Mouse (Mus musculus) CH12.LX (cell line): ENCODE measurements at regions not wholly inside any gene's neighbourhood (a gene's known extent, or its start where the extent isn't known, plus 50 kb on each side); places are given as distances from the start of the nearest gene placed in this dataset.

ENCODE experiments used
- DNase-seq: peaks from one replicate; pipeline ENCODE4 v3.0.0-alpha.2; 2013; ENCODE audit errors: extremely low read depth
- H3K27ac ChIP-seq: 2 replicates; pipeline ENCODE4 v1.5.1; 2012; ENCODE audit warnings: low read depth, mild to moderate bottlenecking, control low read depth, moderate library complexity; ENCODE audit not compliant: insufficient read depth
- H3K27me3 ChIP-seq: replicated peaks from 2 replicates; pipeline ENCODE3; 2012; ENCODE audit warnings: inconsistent platforms
- H3K36me3 ChIP-seq, 2 experiments: replicated peaks in 1 of 2; 2 replicates each; pipeline versions ENCODE3 to v1.6.1; 2012; ENCODE audit warnings: inconsistent platforms in 1 of 2, low read length in 1 of 2, mild to moderate bottlenecking in 1 of 2, mixed read lengths in 1 of 2, moderate library complexity in 1 of 2; ENCODE audit not compliant: control insufficient read depth in 1 of 2, insufficient read depth in 1 of 2
- H3K4me1 ChIP-seq, 2 experiments: 2 replicates each; pipeline ENCODE4 v1.6.1; 2012; ENCODE audit warnings: inconsistent platforms in 1 of 2, moderate library complexity in 1 of 2; ENCODE audit not compliant: insufficient read depth in 2 of 2, control insufficient read depth in 1 of 2
- H3K4me2 ChIP-seq: 2 replicates; pipeline ENCODE4 v1.6.1; 2012; ENCODE audit warnings: low read depth, mild to moderate bottlenecking, control low read depth; ENCODE audit not compliant: poor library complexity, insufficient read depth, severe bottlenecking
- H3K4me3 ChIP-seq, 3 experiments: fragments of 150-350 bp in 1 of 3; sonication (generic) in 1 of 3; replicated peaks in 1 of 3; 2 replicates each; pipeline versions ENCODE3 to v1.5.1; 2011 to 2012; ENCODE audit warnings: low read depth in 2 of 3, low read length in 2 of 3, mild to moderate bottlenecking in 2 of 3, moderate library complexity in 2 of 3, control low read depth in 1 of 3, improper control_type of control experiment in 1 of 3, inconsistent platforms in 1 of 3, mixed read lengths in 1 of 3; ENCODE audit not compliant: poor library complexity in 1 of 3
- H3K79me2 ChIP-seq: replicated peaks from 2 replicates; pipeline ENCODE4 v1.6.1; 2012; ENCODE audit warnings: mild to moderate bottlenecking, moderate library complexity; ENCODE audit not compliant: control insufficient read depth, poor library complexity, insufficient read depth, severe bottlenecking; ENCODE audit errors: extremely low read depth
- H3K9ac ChIP-seq: 2 replicates; pipeline ENCODE4 v1.6.1; 2012; ENCODE audit warnings: low read depth, mild to moderate bottlenecking, control low read depth, moderate library complexity; ENCODE audit not compliant: insufficient read depth
- H3K9me3 ChIP-seq: replicated peaks from 2 replicates; pipeline ENCODE3; 2012; ENCODE audit warnings: low read length, inconsistent platforms, mixed read lengths
- BHLHE40 ChIP-seq: IDR thresholded peaks from 2 replicates; pipeline ENCODE4 v1.6.1; 2011; ENCODE audit warnings: mild to moderate bottlenecking, low read depth, low read length, improper control_type of control experiment
- CHD2 ChIP-seq: IDR thresholded peaks from 2 replicates; pipeline ENCODE4 v1.6.1; 2011; ENCODE audit warnings: low read length, improper control_type of control experiment
- CTCF ChIP-seq, 2 experiments: IDR thresholded peaks in 1 of 2; conservative IDR thresholded peaks in 1 of 2; 2 replicates each; pipeline ENCODE4 v1.5.1; 2011 to 2012; ENCODE audit warnings: low read depth in 2 of 2, low read length in 2 of 2, improper control_type of control experiment in 1 of 2, inconsistent platforms in 1 of 2, mild to moderate bottlenecking in 1 of 2, moderate library complexity in 1 of 2
- ELF1 ChIP-seq: IDR thresholded peaks from 2 replicates; pipeline ENCODE4 v1.6.1; 2014; ENCODE audit warnings: low read depth, mild to moderate bottlenecking, inconsistent platforms, low read length, improper control_type of control experiment
- ETS1 ChIP-seq: conservative IDR thresholded peaks from 2 replicates; pipeline ENCODE4 v1.6.1; 2012; ENCODE audit warnings: low read depth, mild to moderate bottlenecking, inconsistent platforms, low read length, improper control_type of control experiment, moderate library complexity
- GABPA ChIP-seq: IDR thresholded peaks from 2 replicates; pipeline ENCODE4 v1.6.1; 2012; ENCODE audit warnings: low read depth, low read length, improper control_type of control experiment, inconsistent platforms; ENCODE audit not compliant: insufficient replicate concordance
- IRF4 ChIP-seq: IDR thresholded peaks from 2 replicates; pipeline ENCODE4 v1.6.1; 2014; ENCODE audit warnings: low read depth, mild to moderate bottlenecking, inconsistent platforms, low read length, improper control_type of control experiment
- JUN ChIP-seq: IDR thresholded peaks from 2 replicates; pipeline ENCODE4 v1.6.1; 2011; ENCODE audit warnings: low read depth, mild to moderate bottlenecking, low read length, improper control_type of control experiment, moderate library complexity; ENCODE audit not compliant: insufficient read depth
- KAT2A ChIP-seq: IDR thresholded peaks from 2 replicates; pipeline ENCODE4 v1.6.1; 2012; ENCODE audit warnings: low read length, improper control_type of control experiment, inconsistent platforms; ENCODE audit not compliant: insufficient replicate concordance
- MAX ChIP-seq: IDR thresholded peaks from 2 replicates; pipeline ENCODE4 v1.6.1; 2011; ENCODE audit warnings: low read length, improper control_type of control experiment
- MXI1 ChIP-seq: IDR thresholded peaks from 2 replicates; pipeline ENCODE4 v1.6.1; 2011; ENCODE audit warnings: mild to moderate bottlenecking, low read depth, low read length, improper control_type of control experiment
- RAD21 ChIP-seq: IDR thresholded peaks from 2 replicates; pipeline ENCODE4 v1.6.1; 2011; ENCODE audit warnings: low read depth, mild to moderate bottlenecking, low read length, improper control_type of control experiment, moderate library complexity
- RCOR1 ChIP-seq: conservative IDR thresholded peaks from 2 replicates; pipeline ENCODE4 v1.6.1; 2012; ENCODE audit warnings: low read depth, mild to moderate bottlenecking, inconsistent platforms, low read length, improper control_type of control experiment
- UBTF ChIP-seq: IDR thresholded peaks from 2 replicates; pipeline ENCODE4 v1.6.1; 2012; ENCODE audit warnings: low read depth, mild to moderate bottlenecking, inconsistent platforms, low read length, improper control_type of control experiment, moderate library complexity
- USF1 ChIP-seq: IDR thresholded peaks from 2 replicates; pipeline ENCODE4 v1.6.1; 2014; ENCODE audit warnings: low read depth, mild to moderate bottlenecking, inconsistent platforms, low read length, improper control_type of control experiment
- USF2 ChIP-seq: conservative IDR thresholded peaks from 2 replicates; pipeline ENCODE4 v1.6.1; 2011; ENCODE audit warnings: low read depth, low read length, improper control_type of control experiment
- ZKSCAN1 ChIP-seq: IDR thresholded peaks from 2 replicates; pipeline ENCODE4 v1.6.1; 2012; ENCODE audit warnings: low read depth, inconsistent platforms, low read length, improper control_type of control experiment, borderline replicate concordance
- dilution Hi-C: fragments of 300-500 bp; cut with MboI; formaldehyde crosslinking; loops from 2 replicates; pipeline ENCODE4 v1.14.3; 2020; ENCODE audit warnings: low sequenced_read_pairs; ENCODE audit not compliant: extremely low pct_unique_long_range_greater_than_20kb, extremely low pct_ligation_motif_present
- in situ Hi-C: fragments of 300-500 bp; cut with MboI; formaldehyde crosslinking; loops from 3 replicates; pipeline ENCODE4 v1.14.3; 2019; ENCODE audit warnings: low sequenced_read_pairs, low pct_ligation_motif_present, low pct_unique_long_range_greater_than_20kb, mixed read lengths

DNA sequence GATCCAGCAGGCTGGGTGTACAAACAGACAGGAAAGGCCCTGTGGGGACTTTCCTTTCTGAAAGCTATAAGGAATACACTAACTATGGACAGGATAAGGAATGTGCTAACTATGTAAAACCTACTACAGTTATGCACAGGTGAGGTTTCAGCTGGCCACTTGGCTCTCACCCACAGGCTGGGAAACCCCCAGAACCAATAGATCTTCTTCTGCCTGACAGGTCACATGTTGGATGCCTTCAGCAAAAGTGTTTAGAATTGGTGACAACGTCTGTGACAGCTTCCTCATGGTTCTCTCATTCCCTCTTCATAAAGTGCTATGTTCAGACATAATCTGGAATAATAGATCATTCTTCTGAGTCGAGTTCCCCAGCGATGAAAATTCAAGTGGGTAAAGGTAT, 356.0 kb downstream of the Adgrl2 start:
- no peaks in the 10 kb centered on the region for H3K79me2 ChIP-seq
- no peak overlapping the region for H3K9ac ChIP-seq
- in situ Hi-C loops (no loop called here), dilution Hi-C loops (no loop called here)
- H3K9me3 ChIP-seq: no peaks in the 10 kb centered on the region
- TF ChIP-seq MXI1: no peak
- TF ChIP-seq MAX: peak; percentile 43
- TF ChIP-seq CHD2: no peak
- TF ChIP-seq ZKSCAN1: no peak
- TF ChIP-seq RCOR1: no peak
- peak; percentile 58 for TF ChIP-seq USF2
- no peak for TF ChIP-seq UBTF
- TF ChIP-seq USF1: peak; percentile 32
- no peak overlapping the region for H3K27ac ChIP-seq
- peaks cover 9 to 25% of the 10 kb centered on the region in 2 experiments for H3K4me1 ChIP-seq
- H3K4me2 ChIP-seq: no peak overlapping the region
- H3K36me3 ChIP-seq: no peaks in the 10 kb centered on the region
- H3K27me3 ChIP-seq: no peaks in the 10 kb centered on the region
- DNase-seq: peak; percentile 33
- H3K4me3 ChIP-seq: no peak overlapping the region

DNA sequence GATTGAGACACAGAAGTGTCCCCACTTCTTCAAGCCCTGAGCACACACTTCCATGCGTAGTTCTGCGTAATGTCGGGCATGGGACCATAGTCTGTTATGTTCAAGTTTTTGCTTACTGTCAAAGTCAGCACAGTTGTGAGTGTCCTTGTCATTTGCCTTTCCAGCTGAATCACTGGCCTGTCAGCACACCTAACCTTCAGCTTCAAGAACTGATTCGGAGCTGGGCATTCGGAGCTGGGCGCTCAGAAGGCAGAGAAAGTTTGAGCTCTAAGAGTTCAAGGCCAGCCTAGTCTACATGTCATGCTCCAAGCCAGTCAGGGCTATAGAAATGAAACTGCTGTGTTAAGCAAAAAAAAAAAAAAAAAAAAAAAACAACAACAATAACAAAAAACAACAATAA, 357.1 kb downstream of the Adgrl2 start:
- Histone ChIP-seq H3K4me1 (peaks cover 9 to 25% of the 10 kb centered on the region in 2 experiments), H3K27me3 (no peaks in the 10 kb centered on the region), H3K36me3 (no peaks in the 10 kb centered on the region), H3K9me3 (no peaks in the 10 kb centered on the region), H3K79me2 (no peaks in the 10 kb centered on the region)
- DNase-seq: no peak
- in situ Hi-C loops (no loop called here), dilution Hi-C loops (no loop called here)
- TF ChIP-seq RAD21 (no peak), GABPA (no peak)
- TF ChIP-seq, all 38 proteins: peak for 0
- Histone ChIP-seq H3K27ac (no peak overlapping the region), H3K4me2 (no peak overlapping the region), H3K9ac (no peak overlapping the region), H3K4me3 (no peak overlapping the region)

DNA sequence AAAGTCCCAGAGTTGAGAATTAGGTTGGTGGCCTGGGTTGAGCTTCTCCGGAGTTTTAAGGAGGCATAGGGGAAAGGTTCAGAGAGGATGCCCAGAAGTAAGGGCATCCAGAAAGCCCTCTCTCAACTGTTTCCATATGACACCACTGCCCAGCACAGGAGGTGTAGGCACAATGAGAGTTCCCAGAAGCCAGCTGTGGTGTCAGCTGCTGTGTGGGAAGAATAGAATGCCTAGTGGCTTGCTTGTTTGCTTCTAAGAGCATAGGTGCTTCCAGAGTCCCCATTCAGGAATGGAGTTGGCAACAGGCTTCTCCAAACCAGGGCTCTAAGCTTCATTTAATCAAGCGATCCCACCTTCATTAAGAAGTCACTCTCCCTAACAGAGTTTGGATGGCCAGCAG, 357.9 kb downstream of the Adgrl2 start:
- in situ Hi-C loops (no loop called here), dilution Hi-C loops (no loop called here)
- Histone ChIP-seq H3K36me3 (no peaks in the 10 kb centered on the region), H3K4me3 (no peak overlapping the region), H3K9me3 (no peaks in the 10 kb centered on the region), H3K27ac (no peak overlapping the region), H3K27me3 (no peaks in the 10 kb centered on the region), H3K79me2 (no peaks in the 10 kb centered on the region), H3K4me1 (peaks cover 9 to 25% of the 10 kb centered on the region in 2 experiments), H3K9ac (no peak overlapping the region), H3K4me2 (no peak overlapping the region)
- TF ChIP-seq MXI1: no peak
- no peak for TF ChIP-seq JUN
- no peak for TF ChIP-seq RCOR1
- no peak for TF ChIP-seq IRF4
- TF ChIP-seq ELF1: no peak
- TF ChIP-seq KAT2A: no peak
- no peak for TF ChIP-seq CHD2
- TF ChIP-seq USF1: no peak
- no peak for TF ChIP-seq GABPA
- no peak for TF ChIP-seq CTCF (conservative IDR thresholded peaks at IDR 0.05 in 1 of 2, IDR thresholded peaks at IDR 0.05 in 1 of 2; ENCODE audit: low read depth in 2 of 2, low read length in 2 of 2)
- no peak for TF ChIP-seq ETS1
- TF ChIP-seq BHLHE40: no peak
- no peak for DNase-seq
